Mouse (Mus musculus) hindbrain, embryonic 16.5 days (tissue): ENCODE data around the gene Ovol2. TPM values are rescaled to one million over a fixed set of nuclear protein-coding genes. Genes with fewer than 3 reads are reported as not detected.

Experiments used
- ATAC-seq: fragments of 200-750 bp; cut with Nextera tagmentation; 2 replicates; pipeline ENCODE4 v1.8.0; 2017; ENCODE audit warnings: moderate TSS enrichment, moderate library complexity
- H3K27ac ChIP-seq: fragments of 300-500 bp; sonication (generic); 2 replicates; pipeline ENCODE4 v1.5.1; 2014; ENCODE audit warnings: low read depth, mild to moderate bottlenecking, control low read depth, low read length, moderate library complexity
- H3K27me3 ChIP-seq: fragments of 300-500 bp; sonication (generic); replicated peaks from 2 replicates; pipeline ENCODE4 v1.6.1; 2014; ENCODE audit warnings: low read length; ENCODE audit not compliant: control insufficient read depth, insufficient read depth
- H3K36me3 ChIP-seq: fragments of 300-500 bp; sonication (generic); 2 replicates; pipeline ENCODE4 v1.6.1; 2014; ENCODE audit warnings: mild to moderate bottlenecking, low read length, moderate library complexity, mixed read lengths; ENCODE audit not compliant: control insufficient read depth, insufficient read depth
- H3K4me1 ChIP-seq: fragments of 300-500 bp; sonication (generic); 2 replicates; pipeline ENCODE4 v1.6.1; 2014; ENCODE audit warnings: low read depth, low read length; ENCODE audit not compliant: control insufficient read depth, insufficient read depth
- H3K4me2 ChIP-seq: fragments of 300-500 bp; sonication (generic); 2 replicates; pipeline ENCODE4 v1.6.1; 2014; ENCODE audit warnings: mild to moderate bottlenecking, low read length, control low read depth, moderate library complexity
- H3K4me3 ChIP-seq: fragments of 300-500 bp; sonication (generic); 2 replicates; pipeline ENCODE4 v1.5.1; 2014; ENCODE audit warnings: mild to moderate bottlenecking, low read length, control low read depth, moderate library complexity
- H3K9ac ChIP-seq: fragments of 300-500 bp; sonication (generic); 2 replicates; pipeline ENCODE4 v1.6.1; 2014; ENCODE audit warnings: low read depth, mild to moderate bottlenecking, control low read depth, low read length, moderate library complexity
- H3K9me3 ChIP-seq: fragments of 300-500 bp; sonication (generic); 2 replicates; pipeline ENCODE4 v1.6.1; 2014; ENCODE audit warnings: mild to moderate bottlenecking, low read length, moderate library complexity; ENCODE audit not compliant: control insufficient read depth
- WGBS: fragments of 180-500 bp; shearing (Covaris S2); extraction: QIAGEN DNeasy Blood & Tissue Kit; methylation state at CpG from one replicate; pipeline ENCODE4 v1.1.7; 2014; 5-methylcytosine and 5-hydroxymethylcytosine counted together
- polyA plus RNA-seq: library from polyadenylated mRNA; unstranded; fragments of >200 nt; fragmentation: Nextera tagmentation; extraction: Ambion mirVana; gene quantifications from 2 replicates; pipeline ENCODE4 v1.2.1, GENCODE M21; 2015

The Ovol2 gene
- polyA plus RNA-seq, 1 experiment from 2014 or later = not detected

- Histone ChIP-seq H3K4me2 (no peak overlapping the region), H3K9ac (no peak overlapping the region), H3K27me3 (no peaks in the 10 kb centered on the region), H3K4me1 (no peaks in the 10 kb centered on the region), H3K4me3 (no peak overlapping the region), H3K36me3 (no peaks in the 10 kb centered on the region), H3K27ac (no peak overlapping the region), H3K9me3 (no peaks in the 10 kb centered on the region)
- 96% methylated on average over 11 of the region's 11 CpGs for WGBS
- no peak for ATAC-seq
Measured at GRCm38 (mm10) chr2:144301101-144301500, 30.8 kb downstream of the Ovol2 start.

DNA sequence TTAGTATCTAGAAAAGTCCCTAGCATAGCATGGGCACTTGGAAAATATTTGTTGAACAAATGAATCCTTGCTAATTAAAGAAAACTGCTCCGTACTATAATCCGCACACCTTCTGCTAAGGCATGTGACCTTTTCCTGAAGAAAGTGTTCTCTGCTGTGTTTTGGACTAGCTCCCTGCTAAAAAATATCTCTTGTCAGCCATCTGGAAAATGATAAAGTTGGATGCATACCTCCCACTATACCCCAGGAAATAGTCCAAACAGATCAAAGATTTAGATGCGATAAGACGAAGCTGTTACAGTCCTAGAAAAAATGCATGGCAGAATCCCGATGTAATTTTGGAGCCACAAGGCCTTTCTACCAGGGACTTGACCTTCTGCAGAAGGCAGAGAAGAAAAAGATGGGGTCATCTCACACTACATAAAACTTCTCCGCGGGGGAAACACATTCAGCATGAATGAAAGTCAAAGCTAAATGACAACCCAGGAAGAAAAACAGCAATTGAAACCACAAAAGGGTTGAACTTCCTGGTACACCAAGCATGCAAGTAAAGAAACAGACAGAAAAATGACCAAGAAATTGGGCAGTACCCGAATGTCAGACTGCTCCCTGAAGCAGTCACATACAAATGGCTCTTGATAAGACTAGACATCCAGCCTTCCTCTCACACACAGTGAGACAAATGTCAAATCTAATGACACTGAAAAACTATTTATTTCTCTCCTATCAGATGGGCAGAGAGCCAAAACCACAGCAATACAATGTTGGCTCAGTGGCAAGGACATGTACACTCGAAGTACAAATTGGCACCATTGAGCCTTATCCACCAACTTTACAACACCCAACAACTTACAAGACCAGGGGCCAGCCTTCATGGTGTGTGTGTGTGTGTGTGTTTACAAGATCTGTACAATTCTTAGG, 31.9 kb downstream of the Ovol2 start:
- no peaks in the 10 kb centered on the region for H3K27me3 ChIP-seq
- ATAC-seq = no peak
- no peak overlapping the region for H3K4me2 ChIP-seq
- no peak overlapping the region for H3K27ac ChIP-seq
- no peak overlapping the region for H3K9ac ChIP-seq
- 81% methylated on average over 9 of the region's 9 CpGs for WGBS
- no peaks in the 10 kb centered on the region for H3K36me3 ChIP-seq
- no peaks in the 10 kb centered on the region for H3K9me3 ChIP-seq
- no peaks in the 10 kb centered on the region for H3K4me1 ChIP-seq
- no peak overlapping the region for H3K4me3 ChIP-seq

GRCm38 (mm10) chr2:144295145-144295735, 36.7 kb downstream of the Ovol2 start:
- H3K4me2 ChIP-seq = no peak overlapping the region
- ATAC-seq = no peak
- no peak overlapping the region for H3K9ac ChIP-seq
- no peaks in the 10 kb centered on the region for H3K27me3 ChIP-seq
- H3K27ac ChIP-seq = no peak overlapping the region
- no peak overlapping the region for H3K4me3 ChIP-seq
- no peaks in the 10 kb centered on the region for H3K9me3 ChIP-seq
- H3K4me1 ChIP-seq = no peaks in the 10 kb centered on the region
- H3K36me3 ChIP-seq = no peaks in the 10 kb centered on the region
- 68% methylated on average over 9 of the region's 9 CpGs for WGBS

- no peak for ATAC-seq
- H3K27me3 ChIP-seq = no peaks in the 10 kb centered on the region
- H3K4me3 ChIP-seq = no peak overlapping the region
- H3K36me3 ChIP-seq = no peaks in the 10 kb centered on the region
- no peak overlapping the region for H3K4me2 ChIP-seq
- no peaks in the 10 kb centered on the region for H3K9me3 ChIP-seq
- H3K9ac ChIP-seq = no peak overlapping the region
- H3K4me1 ChIP-seq = no peaks in the 10 kb centered on the region
- 80% methylated on average over 11 of the region's 11 CpGs for WGBS
- no peak overlapping the region for H3K27ac ChIP-seq
Measured at GRCm38 (mm10) chr2:144291600-144292305, 40.2 kb downstream of the Ovol2 start.

GRCm38 (mm10) chr2:144290321-144290720, 41.6 kb downstream of the Ovol2 start:
- ATAC-seq = no peak
- no peak overlapping the region for H3K4me2 ChIP-seq
- no peak overlapping the region for H3K4me3 ChIP-seq
- no peaks in the 10 kb centered on the region for H3K27me3 ChIP-seq
- H3K36me3 ChIP-seq = no peaks in the 10 kb centered on the region
- H3K9ac ChIP-seq = no peak overlapping the region
- H3K27ac ChIP-seq = no peak overlapping the region
- no peaks in the 10 kb centered on the region for H3K9me3 ChIP-seq
- 94% methylated on average over 7 of the region's 7 CpGs for WGBS
- no peaks in the 10 kb centered on the region for H3K4me1 ChIP-seq

DNA sequence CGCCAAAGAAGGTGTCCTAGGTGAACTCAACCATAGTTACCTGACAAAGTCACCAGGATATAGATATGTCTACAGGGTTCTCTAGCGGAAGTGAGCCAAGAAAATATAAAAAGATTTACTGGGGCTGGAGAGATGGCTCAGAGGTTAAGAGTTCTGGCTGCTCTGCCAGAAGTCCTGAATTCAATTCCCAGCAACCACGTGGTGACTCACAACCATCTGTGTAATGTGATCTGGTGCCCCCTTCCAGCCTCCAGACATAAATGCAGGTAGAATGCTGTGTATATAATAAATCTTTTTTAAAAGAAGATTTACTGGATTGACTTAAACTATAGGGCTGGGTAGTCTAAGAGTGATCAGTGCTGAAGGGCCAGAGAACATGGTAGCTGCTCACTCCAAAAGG, 50.5 kb downstream of the Ovol2 start:
- no peaks in the 10 kb centered on the region for H3K9me3 ChIP-seq
- no peak overlapping the region for H3K9ac ChIP-seq
- 68% methylated on average over 3 of the region's 3 CpGs for WGBS
- peaks cover 8% of the 10 kb centered on the region; the same call in 1 of the 2 replicates for H3K36me3 ChIP-seq
- H3K27me3 ChIP-seq = no peaks in the 10 kb centered on the region
- H3K4me1 ChIP-seq = no peaks in the 10 kb centered on the region
- H3K4me2 ChIP-seq = no peak overlapping the region
- no peak overlapping the region for H3K27ac ChIP-seq
- ATAC-seq = no peak
- no peak overlapping the region for H3K4me3 ChIP-seq

GRCm38 (mm10) chr2:144280568-144280967, 51.4 kb downstream of the Ovol2 start:
- Histone ChIP-seq H3K4me1 (no peaks in the 10 kb centered on the region), H3K9ac (no peak overlapping the region), H3K27me3 (no peaks in the 10 kb centered on the region), H3K9me3 (no peaks in the 10 kb centered on the region), H3K4me2 (no peak overlapping the region), H3K27ac (no peak overlapping the region), H3K4me3 (no peak overlapping the region), H3K36me3 (peaks cover 9% of the 10 kb centered on the region; the same call in 1 of the 2 replicates)
- WGBS = 81% methylated on average over 3 of the region's 3 CpGs
- no peak for ATAC-seq

- Histone ChIP-seq H3K4me3 (no peak overlapping the region), H3K4me2 (no peak overlapping the region), H3K27me3 (no peaks in the 10 kb centered on the region), H3K4me1 (no peaks in the 10 kb centered on the region), H3K27ac (no peak overlapping the region), H3K36me3 (peaks cover 10% of the 10 kb centered on the region; the same call in 1 of the 2 replicates), H3K9me3 (no peaks in the 10 kb centered on the region), H3K9ac (no peak overlapping the region)
- WGBS = 62% methylated on average over 5 of the region's 5 CpGs
- no peak for ATAC-seq
Measured at GRCm38 (mm10) chr2:144279742-144280141, 52.2 kb downstream of the Ovol2 start.

DNA sequence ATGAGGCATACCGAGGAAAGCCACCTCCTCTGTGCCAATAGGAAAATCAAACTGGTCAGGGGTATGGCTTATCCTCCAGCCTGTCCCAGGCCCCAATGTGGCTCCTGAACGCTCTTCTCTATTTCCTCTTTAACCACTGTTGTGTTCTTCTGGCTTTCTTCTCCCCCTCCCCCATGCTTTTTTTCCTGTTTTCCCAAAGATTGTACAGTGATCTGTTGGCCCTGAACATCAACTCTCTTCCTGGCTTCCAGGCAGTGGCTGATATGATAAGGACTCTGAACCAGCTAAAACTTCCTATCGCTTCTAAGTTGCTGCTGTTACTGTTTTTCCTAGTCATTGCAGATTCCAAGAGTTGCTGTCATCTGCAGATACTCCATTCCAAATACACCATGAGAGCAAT, 55.1 kb downstream of the Ovol2 start:
- no peak overlapping the region for H3K9ac ChIP-seq
- no peak overlapping the region for H3K4me3 ChIP-seq
- ATAC-seq = no peak
- H3K4me2 ChIP-seq = no peak overlapping the region
- no peak overlapping the region for H3K27ac ChIP-seq
- 96% methylated on average over 3 of the region's 3 CpGs for WGBS
- H3K36me3 ChIP-seq = peaks cover 10% of the 10 kb centered on the region; the same call in 1 of the 2 replicates
- H3K27me3 ChIP-seq = no peaks in the 10 kb centered on the region
- no peaks in the 10 kb centered on the region for H3K4me1 ChIP-seq
- H3K9me3 ChIP-seq = no peaks in the 10 kb centered on the region
